ENCODE assay signal across 9 mouse cellular contexts in genomic region chr2:32294348-32294747, GRCm38 (mm10). TPM values are rescaled to one million over a fixed set of nuclear protein-coding genes. Genes with fewer than 3 reads are reported as not detected.
A peak's percentile ranks its signal among the peaks of the same experiment; 100 is the strongest.
DNase-seq lines count a peak whose midpoint lies in the region.
"Had no signal": no experiment of that assay in that cellular context is flagged by ENCODE, and none has a peak within 500 bp of the region (broad histone marks: within the 10 kb centered on the region; RNA-seq: fewer than 3 reads in every experiment).

No protein-coding gene starts in this region.

- DNase-seq in adrenal gland, adult 2 months: peak; percentile 68
- DNase-seq in adrenal gland, adult 8-10 months: no peak
- DNase-seq in ovary, adult 18-20 months (ENCODE audit: low spot score): peak; percentile 31
- DNase-seq in ovary, postnatal 36 days (ENCODE audit: low spot score): no peak
- peak; percentile 66 to 78 for DNase-seq in heart, adult 9 months (ENCODE audit: low spot score in 2 of 2)
- DNase-seq in right cerebral cortex, postnatal 4 days: no peak
- no peak for DNase-seq in right cerebral cortex, postnatal 36 days (ENCODE audit: low spot score in 2 of 2)
- no peak for DNase-seq in spleen, postnatal 10 days (ENCODE audit: low spot score in 2 of 2)
- DNase-seq: kidney, postnatal 14 days had no signal

RNA-seq across cellular contexts. Expression of gene Swi5, which starts 6.5 kb away (rescaled TPM):
- 100 to 1,000 TPM; 324 to 358 TPM for total RNA-seq in adrenal gland, adult 2 months (2021)
- 317 and 318 TPM in 2 replicates for polyA plus RNA-seq in adrenal gland, adult 2 months (2012; rRNA removed)
- 100 to 1,000 TPM; 263 to 285 (median 273) TPM for total RNA-seq in adrenal gland, adult 8-10 months (2022)

RNA-seq across cellular contexts. Expression of gene Golga2, which starts 7.2 kb away (rescaled TPM):
- 10 to 100 TPM; 81.1 to 82.9 TPM for total RNA-seq in adrenal gland, adult 2 months (2021)
- 25.8 and 31.5 TPM in 2 replicates for polyA plus RNA-seq in adrenal gland, adult 2 months (2012; rRNA removed)
- 10 to 100 TPM; 68.4 to 97.0 (median 84.9) TPM for total RNA-seq in adrenal gland, adult 8-10 months (2022)

RNA-seq across cellular contexts. Expression of gene Uck1, which starts 34.4 kb away (rescaled TPM):
- total RNA-seq in adrenal gland, adult 2 months (2021): 100 to 1,000 TPM; 116 to 148 TPM
- polyA plus RNA-seq in adrenal gland, adult 2 months (2012; rRNA removed): 202 and 249 TPM in 2 replicates
- 100 to 1,000 TPM; 114 to 126 (median 125) TPM for total RNA-seq in adrenal gland, adult 8-10 months (2022)

RNA-seq across cellular contexts. Expression of gene Ciz1, which starts 57.8 kb away (rescaled TPM):
- 10 to 100 TPM; 54.0 to 94.0 TPM for total RNA-seq in adrenal gland, adult 2 months (2021)
- 290 and 303 TPM in 2 replicates for polyA plus RNA-seq in adrenal gland, adult 2 months (2012; rRNA removed)
- total RNA-seq in adrenal gland, adult 8-10 months (2022): 100 to 1,000 TPM in 1 of 4 experiments, 10 to 100 TPM in 3; 71.6 to 115 (median 85.4) TPM

RNA-seq across cellular contexts. Expression of gene Pomt1, which starts 58.0 kb away (rescaled TPM):
- 10 to 100 TPM; 32.5 to 40.4 TPM for total RNA-seq in adrenal gland, adult 2 months (2021)
- polyA plus RNA-seq in adrenal gland, adult 2 months (2012; rRNA removed): 42.8 and 49.6 TPM in 2 replicates
- 10 to 100 TPM; 33.1 to 46.2 (median 38.4) TPM for total RNA-seq in adrenal gland, adult 8-10 months (2022)

Comparison
In these comparisons a context has a peak if more than half of its experiments do, and no peak if none do; other contexts are left out.
1. DNase-seq: peak in adrenal gland, adult 2 months (single experiment), ovary, adult 18-20 months (single experiment) and heart, adult 9 months (2 of 2); none in adrenal gland, adult 8-10 months (single experiment), ovary, postnatal 36 days (single experiment), right cerebral cortex, postnatal 4 days (single experiment), right cerebral cortex, postnatal 36 days (0 of 2) and spleen, postnatal 10 days (0 of 2).